Mouse (Mus musculus): ENCODE measurements at regions not wholly inside any gene's neighbourhood (a gene's known extent, or its start where the extent isn't known, plus 50 kb on each side); places are given as distances from the start of the nearest gene placed in this dataset.

- peak; percentile 68 for DNase-seq (ENCODE audit: low spot score)
Measured at GRCm38 (mm10) chr5:111835737-111836667, 102.3 kb downstream of the Gm26897 start.

DNA sequence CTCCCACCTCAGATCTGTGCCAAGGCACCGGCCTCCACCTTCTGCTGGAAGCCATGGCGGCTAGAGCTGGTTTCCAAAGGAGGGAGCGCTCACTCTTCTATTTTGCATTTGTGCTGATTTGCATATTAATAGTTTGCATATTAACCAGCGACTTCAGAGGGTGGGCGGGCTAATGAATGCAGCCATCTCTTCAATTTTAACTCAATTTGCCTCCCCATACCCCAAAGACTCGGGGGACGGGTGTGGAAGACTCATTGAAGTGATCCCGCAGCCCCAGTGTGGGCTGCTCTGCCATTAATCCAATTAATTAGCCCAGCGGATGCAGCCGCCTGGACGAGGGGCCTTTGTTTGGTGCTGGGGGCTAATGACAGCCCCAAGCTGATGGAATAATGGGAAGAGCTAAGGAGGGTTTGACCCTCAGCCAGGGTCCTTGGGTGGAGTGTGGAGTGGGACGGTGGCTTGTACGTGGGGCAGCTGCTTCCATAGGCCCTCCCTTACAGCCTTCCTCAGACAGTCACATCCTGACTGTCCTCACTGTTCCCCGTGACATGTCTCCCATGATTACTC, 103.0 kb downstream of the Gm26897 start:
- DNase-seq (ENCODE audit: low spot score) = no peak

DNA sequence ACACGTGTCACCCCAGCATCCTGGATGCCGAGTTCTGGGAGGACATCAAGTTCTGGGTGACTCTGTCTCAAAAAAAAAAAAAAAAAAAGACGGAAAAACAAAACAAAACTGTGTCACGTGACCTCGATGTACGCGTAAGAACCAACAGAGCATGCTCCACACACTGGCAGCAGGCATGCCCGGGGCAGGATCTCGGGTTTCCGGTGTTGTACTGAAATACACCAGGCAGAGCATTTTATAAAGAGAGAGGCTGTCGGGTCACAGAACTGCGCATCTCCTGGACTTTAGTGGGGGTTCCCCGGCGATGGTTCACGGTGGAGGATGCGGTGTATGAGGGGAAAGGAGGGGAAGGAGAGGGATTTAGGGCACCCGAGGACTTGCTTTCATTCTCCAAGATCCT, 108.7 kb downstream of the Gm26897 start:
- no peak for DNase-seq (ENCODE audit: low spot score)

- DNase-seq (ENCODE audit: low spot score) = no peak
Measured at GRCm38 (mm10) chr5:111843622-111844239, 110.0 kb downstream of the Gm26897 start.

- no peak for DNase-seq (ENCODE audit: low spot score)
Measured at GRCm38 (mm10) chr5:111844528-111844927, 110.8 kb downstream of the Gm26897 start.

DNA sequence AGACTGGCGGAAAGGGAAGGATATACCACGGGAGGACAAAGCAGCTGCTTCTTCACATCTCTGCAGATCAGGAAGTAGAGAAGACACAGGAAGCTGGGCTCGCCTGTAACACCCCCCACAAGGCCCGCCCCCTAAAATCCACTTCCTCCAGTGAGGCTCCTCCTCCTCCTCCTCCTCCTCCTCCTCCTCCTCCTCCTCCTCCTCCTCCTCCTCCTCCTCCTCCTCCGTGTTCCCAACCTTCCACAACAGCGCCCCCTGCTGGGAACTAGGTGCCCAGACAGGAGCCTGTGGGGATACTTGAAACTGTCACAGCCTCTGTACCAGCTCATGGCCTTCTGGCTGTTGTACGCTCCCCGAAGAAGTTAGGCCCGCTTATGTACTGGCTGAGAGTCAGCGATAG, 115.2 kb downstream of the Gm26897 start:
- peak; percentile 74 for DNase-seq (ENCODE audit: low spot score)

- DNase-seq (ENCODE audit: low spot score) = no peak
Measured at GRCm38 (mm10) chr5:111852682-111853081, 119.0 kb downstream of the Gm26897 start.

GRCm38 (mm10) chr5:111855366-111855765, 121.6 kb downstream of the Gm26897 start:
- no peak for DNase-seq (ENCODE audit: low spot score)

DNA sequence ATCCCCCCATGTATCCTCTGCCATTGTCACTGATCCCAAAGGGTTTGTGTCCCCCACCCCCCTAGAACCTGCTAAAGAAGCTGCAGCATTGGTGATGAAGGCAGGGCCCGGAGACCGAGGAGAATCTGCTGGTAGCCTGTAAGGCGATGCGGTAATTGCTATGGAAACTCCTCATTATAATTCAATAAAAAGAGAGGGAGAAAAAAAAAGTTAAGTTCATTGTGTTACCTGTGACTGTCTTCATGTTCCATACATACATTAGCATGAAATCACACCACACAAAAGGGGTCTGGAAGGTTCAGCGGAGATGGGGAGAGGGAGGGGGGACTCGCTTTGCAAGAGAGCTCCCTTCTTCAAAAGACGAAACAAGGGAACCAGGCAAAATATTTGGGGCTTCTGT, 123.5 kb downstream of the Gm26897 start:
- no peak for DNase-seq (ENCODE audit: low spot score)

- no peak for DNase-seq (ENCODE audit: low spot score)
Measured at GRCm38 (mm10) chr5:111860436-111860835, 126.7 kb downstream of the Gm26897 start.

- DNase-seq (ENCODE audit: low spot score) = no peak
Measured at GRCm38 (mm10) chr5:111862331-111862730, 128.6 kb downstream of the Gm26897 start.

DNA sequence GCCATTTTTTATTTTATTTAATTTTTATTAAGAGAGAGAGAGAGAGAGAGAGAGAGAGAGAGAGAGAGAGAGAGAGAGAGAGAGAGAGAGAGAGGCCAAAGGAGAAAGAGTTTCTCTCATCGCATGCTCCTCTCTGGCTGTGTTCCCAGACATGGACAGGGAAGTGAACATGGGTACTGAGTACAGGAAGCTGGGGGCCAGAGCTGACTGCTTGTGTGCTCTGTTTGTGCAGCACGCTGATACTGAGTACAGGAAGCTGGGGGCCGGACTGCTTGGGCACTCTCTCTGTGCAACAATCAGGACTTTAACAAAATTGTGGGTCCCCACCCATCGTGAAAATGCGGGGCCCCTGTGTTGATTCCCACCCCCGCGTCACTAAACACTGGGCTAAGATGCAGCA, 130.2 kb downstream of the Gm26897 start:
- no peak for DNase-seq (ENCODE audit: low spot score)

DNA sequence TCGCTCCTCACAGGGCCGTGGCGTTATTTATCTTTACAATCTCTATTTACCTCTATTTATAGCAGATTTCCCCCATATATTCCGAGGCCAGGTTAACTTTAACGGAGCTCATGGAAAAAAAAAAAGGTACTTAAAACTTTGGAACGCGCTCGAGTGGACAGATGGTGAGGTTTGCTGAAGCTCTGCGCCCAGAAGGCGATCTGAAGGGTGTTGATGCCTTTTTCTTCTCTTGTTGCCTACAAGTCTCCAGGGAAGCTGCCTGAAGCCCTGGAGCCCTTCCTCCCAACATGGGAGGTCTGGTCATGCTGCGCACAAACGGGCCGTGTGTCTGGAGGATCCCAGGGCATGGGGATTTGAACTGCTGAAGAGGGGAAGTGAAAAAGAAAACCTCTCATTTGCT, 130.9 kb downstream of the Gm26897 start:
- no peak for DNase-seq (ENCODE audit: low spot score)

DNA sequence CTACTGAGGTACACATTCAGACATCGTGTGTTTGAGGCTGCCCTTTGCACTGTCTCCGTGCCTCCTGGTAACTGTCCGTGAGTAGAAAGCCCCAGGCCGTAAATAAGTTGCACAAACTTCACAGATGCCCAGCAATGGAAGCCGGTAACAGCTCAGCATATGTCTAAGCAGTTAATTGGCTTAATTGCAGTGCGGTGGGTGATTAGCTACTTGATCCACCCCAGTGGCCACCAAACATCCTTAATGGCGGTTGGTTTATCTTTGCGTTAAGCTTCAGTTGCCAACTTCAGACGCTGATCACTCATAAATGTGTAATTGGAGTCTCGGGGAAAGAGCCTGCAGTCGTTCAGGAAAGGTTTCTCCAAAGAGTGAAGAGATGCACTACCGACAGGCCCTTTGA, 135.3 kb downstream of the Gm26897 start:
- DNase-seq (ENCODE audit: low spot score) = no peak

- no peak for DNase-seq (ENCODE audit: low spot score)
Measured at GRCm38 (mm10) chr5:111877165-111877793, 143.6 kb downstream of the Gm26897 start.

GRCm38 (mm10) chr5:111879044-111879443, 145.3 kb downstream of the Gm26897 start:
- DNase-seq (ENCODE audit: low spot score) = no peak

- no peak for DNase-seq (ENCODE audit: low spot score)
Measured at GRCm38 (mm10) chr5:111880268-111880667, 146.5 kb downstream of the Gm26897 start.

GRCm38 (mm10) chr5:111881517-111881916, 147.8 kb downstream of the Gm26897 start:
- DNase-seq (ENCODE audit: low spot score) = no peak

DNA sequence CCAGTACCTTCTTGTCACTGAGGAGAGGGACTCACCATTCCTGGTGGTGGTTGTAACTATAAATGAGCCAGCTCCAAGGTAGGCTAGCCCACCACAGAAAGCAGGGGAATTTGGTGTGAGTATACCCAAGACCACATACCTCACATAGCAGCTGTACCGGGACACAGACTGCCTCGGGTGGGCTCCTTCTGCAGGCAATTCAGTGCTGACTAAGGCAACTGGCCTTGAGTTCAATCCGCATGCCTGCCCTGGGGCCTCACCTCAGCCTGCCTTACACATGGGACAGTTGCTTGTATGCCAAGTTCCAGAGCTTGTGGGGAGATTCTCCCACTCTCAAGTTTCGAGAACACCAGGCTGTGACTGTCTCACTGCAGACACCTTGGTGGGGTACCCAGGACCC, 153.6 kb downstream of the Gm26897 start:
- DNase-seq (ENCODE audit: low spot score) = no peak

DNA sequence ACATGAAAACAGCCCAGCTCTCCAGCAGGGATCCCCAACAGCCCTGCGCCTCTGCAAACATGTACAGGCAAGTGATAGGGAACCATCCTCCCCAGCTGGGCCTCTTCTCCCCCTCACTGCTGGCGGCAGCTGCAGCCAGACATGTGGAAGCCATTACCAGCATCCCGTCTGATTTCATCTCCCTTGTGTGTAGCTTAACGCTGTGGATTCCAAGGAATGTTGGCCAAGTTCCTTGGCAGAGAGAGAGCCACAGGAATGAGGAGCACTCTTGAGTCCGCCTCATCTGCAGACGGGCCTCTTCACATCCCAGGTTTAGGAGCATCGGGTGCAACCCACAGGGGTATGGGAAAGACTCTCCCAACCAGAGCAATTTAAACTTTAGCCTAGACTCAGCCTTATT, 157.1 kb downstream of the Gm26897 start:
- DNase-seq (ENCODE audit: low spot score) = peak; percentile 72

GRCm38 (mm10) chr5:111891261-111891693, 157.6 kb downstream of the Gm26897 start:
- no peak for DNase-seq (ENCODE audit: low spot score)

GRCm38 (mm10) chr5:111892956-111893355, 159.2 kb downstream of the Gm26897 start:
- DNase-seq (ENCODE audit: low spot score) = no peak

DNA sequence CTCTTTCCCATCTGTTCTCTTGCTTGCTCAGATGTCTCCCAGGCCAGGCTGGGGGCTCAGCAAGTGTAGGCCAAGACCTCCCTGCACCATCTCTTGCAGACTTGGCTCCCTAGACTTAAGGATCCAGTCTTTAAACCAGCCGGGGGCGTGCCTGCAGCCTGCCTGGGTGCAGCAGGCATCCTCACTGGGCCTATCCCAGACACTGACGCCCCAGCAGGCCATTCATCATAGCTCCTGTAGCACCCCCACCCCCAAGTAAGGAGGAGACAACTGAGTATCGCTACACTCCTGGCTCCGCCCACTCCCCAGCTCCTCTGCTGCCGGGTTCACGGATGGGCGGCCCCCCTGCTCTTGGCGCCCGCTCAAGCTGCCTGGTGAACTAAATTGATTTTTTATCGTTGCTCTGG, 160.2 kb downstream of the Gm26897 start:
- DNase-seq (ENCODE audit: low spot score) = peak; percentile 32
